8 mouse cellular contexts compared by ENCODE assay signal in genomic region chr8:30916184-30916751, GRCm38 (mm10).
DNase-seq lines count a peak whose midpoint lies in the region; ATAC-seq and TF ChIP-seq lines count a peak whose summit lies in the region.

No protein-coding gene starts in this region.

- H3K4me1 ChIP-seq in E14TG2a.4 (replicated peaks; ENCODE audit: low read depth, low read length): peaks cover 17% of the 10 kb centered on the region
- peaks cover 34% of the 10 kb centered on the region for H3K4me1 ChIP-seq in forebrain, embryonic 13.5 days

- peak; percentile 81 for ATAC-seq in forebrain, embryonic 13.5 days

- WGBS in forebrain, embryonic 13.5 days: 3% methylated on average over 12 of the region's 12 CpGs

- H3K36me3 ChIP-seq in E14TG2a.4 (ENCODE audit: insufficient read depth, low read length): no peaks in the 10 kb centered on the region
- H3K36me3 ChIP-seq in forebrain, embryonic 13.5 days (ENCODE audit: poor library complexity, severe bottlenecking): no peaks in the 10 kb centered on the region

- peak overlapping the region; percentile 48; the same call in 1 of the 2 replicates for H3K4me3 ChIP-seq in E14TG2a.4 (replicated peaks; ENCODE audit: low read length)
- H3K4me3 ChIP-seq in forebrain, embryonic 13.5 days: peak overlapping the region; percentile 40

- peak overlapping the region; percentile 57 for H3K9ac ChIP-seq in forebrain, embryonic 13.5 days

- peak overlapping the region; percentile 73 for H3K4me2 ChIP-seq in forebrain, embryonic 13.5 days

- peak; percentile 1 to 8 for DNase-seq in adrenal gland, postnatal 36 days
- DNase-seq in adrenal gland, postnatal 4 days (ENCODE audit: low spot score in 2 of 2): no peak
- peak; percentile 10 to 35 for DNase-seq in layer of hippocampus, adult 8-10 months (ENCODE audit: low spot score in 2 of 2)
- DNase-seq in mesoderm, embryonic 11.5 days (ENCODE audit: low read depth, low spot score): peak; percentile 15
- no peak for DNase-seq in natural killer cell, adult 2 months (ENCODE audit: low spot score in 2 of 2)
- no peak for DNase-seq in spleen, postnatal 14 days (ENCODE audit: low spot score in 2 of 2)

- H3K9me3 ChIP-seq in E14TG2a.4 (ENCODE audit: low read length): peaks cover 7% of the 10 kb centered on the region
- no peaks in the 10 kb centered on the region for H3K9me3 ChIP-seq in forebrain, embryonic 13.5 days (replicated peaks)

- no peak for TF ChIP-seq CTCF in E14TG2a.4 (conservative IDR thresholded peaks at IDR 0.05; ENCODE audit: low read length)

- H3K27me3 ChIP-seq in E14TG2a.4 (ENCODE audit: insufficient read depth, low read length): peaks cover 14% of the 10 kb centered on the region; the same call in 1 of the 2 replicates
- peaks cover 16% of the 10 kb centered on the region; the same call in 1 of the 2 replicates for H3K27me3 ChIP-seq in forebrain, embryonic 13.5 days

- H3K27ac ChIP-seq in forebrain, embryonic 13.5 days: peak overlapping the region; percentile 71

Comparison
In these comparisons a context has a peak if more than half of its experiments do, and no peak if none do; other contexts are left out.
1. DNase-seq: peak in adrenal gland, postnatal 36 days (2 of 2), layer of hippocampus, adult 8-10 months (2 of 2) and mesoderm, embryonic 11.5 days (single experiment); none in adrenal gland, postnatal 4 days (0 of 2), natural killer cell, adult 2 months (0 of 2) and spleen, postnatal 14 days (0 of 2).